18 mouse cellular contexts compared by ENCODE assay signal in genomic region chr13:11924732-11925131, GRCm38 (mm10).
A peak's percentile ranks its signal among the peaks of the same experiment; 100 is the strongest.
DNase-seq lines count a peak whose midpoint lies in the region; ATAC-seq and TF ChIP-seq lines count a peak whose summit lies in the region.
"Had no signal": no experiment of that assay in that cellular context is flagged by ENCODE, and none has a peak within 500 bp of the region (broad histone marks: within the 10 kb centered on the region; RNA-seq: fewer than 3 reads in every experiment).

No protein-coding gene starts in this region.

- no peaks in the 10 kb centered on the region for H3K36me3 ChIP-seq in hindbrain, postnatal 0 days (ENCODE audit: insufficient read depth, low read length)
- no peaks in the 10 kb centered on the region for H3K36me3 ChIP-seq in hindbrain, embryonic 11.5 days (ENCODE audit: control insufficient read depth, insufficient read depth, low read length)
- no peaks in the 10 kb centered on the region for H3K36me3 ChIP-seq in liver, embryonic 14.5 days (replicated peaks; ENCODE audit: control insufficient read depth, insufficient read depth, low read depth)
- H3K36me3 ChIP-seq: embryonic facial prominence, embryonic 12.5 days; limb, embryonic 13.5 days; neural tube, embryonic 15.5 days had no signal

- H3K4me3 ChIP-seq in hindbrain, postnatal 0 days (ENCODE audit: low read length) = no peak overlapping the region
- H3K4me3 ChIP-seq in hindbrain, embryonic 11.5 days (ENCODE audit: low read depth, low read length) = no peak overlapping the region
- peak overlapping the region; percentile 25 to 46; a peak in 3 of 4 replicates for H3K4me3 ChIP-seq in liver, embryonic 14.5 days (ENCODE audit: insufficient read depth in 1 of 2, low read depth in 2 of 2, low read length in 2 of 2)
- H3K4me3 ChIP-seq in gastrocnemius, adult 2 months = no peak overlapping the region
- H3K4me3 ChIP-seq: embryonic facial prominence, embryonic 12.5 days; limb, embryonic 13.5 days; megakaryocyte, embryonic 14.5 days; neural tube, embryonic 15.5 days had no signal

- peak; percentile 81 for ATAC-seq in hindbrain, postnatal 0 days
- no peak for ATAC-seq in hindbrain, embryonic 11.5 days (ENCODE audit: low FRiP score)
- ATAC-seq in liver, embryonic 14.5 days (ENCODE audit: insufficient read depth) = peak; percentile 100

- no peaks in the 10 kb centered on the region for H3K27me3 ChIP-seq in hindbrain, postnatal 0 days (ENCODE audit: insufficient read depth, low read length)
- H3K27me3 ChIP-seq in hindbrain, embryonic 11.5 days (ENCODE audit: control insufficient read depth, insufficient read depth, low read length) = no peaks in the 10 kb centered on the region
- no peaks in the 10 kb centered on the region for H3K27me3 ChIP-seq in liver, embryonic 14.5 days (ENCODE audit: control insufficient read depth, insufficient read depth, low read length)
- H3K27me3 ChIP-seq: embryonic facial prominence, embryonic 12.5 days; limb, embryonic 13.5 days; megakaryocyte, embryonic 14.5 days; neural tube, embryonic 15.5 days had no signal

- intact Hi-C loops in gastrocnemius, adult 2 months (cut with DNase I) = no loop called here

- peak; percentile 48 to 57 for DNase-seq in cerebellum, postnatal 10 days
- DNase-seq in cerebellum, postnatal 36 days = no peak
- DNase-seq in hindbrain, postnatal 0 days (ENCODE audit: low spot score) = peak; percentile 61
- no peak for DNase-seq in hindbrain, embryonic 11.5 days (ENCODE audit: low spot score)
- peak; percentile 2 for DNase-seq in c-Kit-positive CD71-positive TER-119-positive erythroid progenitor cells, embryonic 14.5 days (ENCODE audit: low spot score)
- peak; percentile 60 to 74 (median 74) for DNase-seq in liver, embryonic 14.5 days (ENCODE audit: low read depth in 3 of 3, low spot score in 3 of 3)
- DNase-seq in gastrocnemius, adult 2 months = no peak
- DNase-seq in layer of hippocampus, postnatal 10 days (ENCODE audit: low spot score in 2 of 2) = no peak
- DNase-seq: adrenal gland, postnatal 25 days; gastrocnemius, postnatal 14 days; heart, postnatal 14 days; kidney, adult 18-20 months; kidney, postnatal 25 days; lung, postnatal 10 days had no signal

- peak; percentile 83 for TF ChIP-seq EP300 in liver, embryonic 14.5 days (IDR thresholded peaks at IDR 0.05; ENCODE audit: low read depth)

- no peak overlapping the region for H3K27ac ChIP-seq in hindbrain, postnatal 0 days
- no peak overlapping the region for H3K27ac ChIP-seq in hindbrain, embryonic 11.5 days (ENCODE audit: low read depth, low read length)
- peak overlapping the region; percentile 83 for H3K27ac ChIP-seq in liver, embryonic 14.5 days
- no peak overlapping the region for H3K27ac ChIP-seq in gastrocnemius, adult 2 months
- H3K27ac ChIP-seq: embryonic facial prominence, embryonic 12.5 days; limb, embryonic 13.5 days; neural tube, embryonic 15.5 days had no signal

- no peak for TF ChIP-seq CTCF in hindbrain, postnatal 0 days (IDR thresholded peaks at IDR 0.05; ENCODE audit: low read depth)
- TF ChIP-seq CTCF in liver, embryonic 14.5 days (IDR thresholded peaks at IDR 0.05; ENCODE audit: low read depth) = no peak
- TF ChIP-seq CTCF in gastrocnemius, adult 2 months (IDR thresholded peaks at IDR 0.05) = no peak

- no peaks in the 10 kb centered on the region for H3K4me1 ChIP-seq in hindbrain, postnatal 0 days (ENCODE audit: insufficient read depth, low read length)
- H3K4me1 ChIP-seq in hindbrain, embryonic 11.5 days (replicated peaks; ENCODE audit: control insufficient read depth, insufficient read depth, low read length) = no peaks in the 10 kb centered on the region
- peaks cover 0 to 11% of the 10 kb centered on the region in 2 experiments; a peak in 3 of 4 replicates for H3K4me1 ChIP-seq in liver, embryonic 14.5 days (replicated peaks; ENCODE audit: control insufficient read depth in 2 of 2, insufficient read depth in 2 of 2, low read length in 1 of 2)
- H3K4me1 ChIP-seq: limb, embryonic 13.5 days; megakaryocyte, embryonic 14.5 days; neural tube, embryonic 15.5 days had no signal

- 69% methylated on average over 3 of the region's 3 CpGs for WGBS in hindbrain, postnatal 0 days
- 81% methylated on average over 3 of the region's 3 CpGs for WGBS in hindbrain, embryonic 11.5 days
- 25% methylated on average over 3 of the region's 3 CpGs for WGBS in liver, embryonic 14.5 days (ENCODE audit: insufficient replicate concordance)

- no peaks in the 10 kb centered on the region for H3K9me3 ChIP-seq in hindbrain, postnatal 0 days (ENCODE audit: low read length)
- H3K9me3 ChIP-seq in hindbrain, embryonic 11.5 days (ENCODE audit: control insufficient read depth, low read length) = no peaks in the 10 kb centered on the region
- no peaks in the 10 kb centered on the region for H3K9me3 ChIP-seq in liver, embryonic 14.5 days (ENCODE audit: control insufficient read depth, low read length)
- H3K9me3 ChIP-seq: embryonic facial prominence, embryonic 12.5 days; limb, embryonic 13.5 days; megakaryocyte, embryonic 14.5 days; neural tube, embryonic 15.5 days had no signal

- H3K4me2 ChIP-seq in hindbrain, postnatal 0 days (ENCODE audit: low read depth, low read length) = no peak overlapping the region
- H3K4me2 ChIP-seq in hindbrain, embryonic 11.5 days (replicated peaks; ENCODE audit: low read depth, low read length) = no peak overlapping the region
- H3K4me2 ChIP-seq in liver, embryonic 14.5 days (ENCODE audit: low read depth) = peak overlapping the region; percentile 36
- H3K4me2 ChIP-seq: embryonic facial prominence, embryonic 12.5 days; limb, embryonic 13.5 days; neural tube, embryonic 15.5 days had no signal

- H3K9ac ChIP-seq in hindbrain, postnatal 0 days (replicated peaks; ENCODE audit: low read length) = no peak overlapping the region
- no peak overlapping the region for H3K9ac ChIP-seq in hindbrain, embryonic 11.5 days (ENCODE audit: low read depth, low read length)
- H3K9ac ChIP-seq in liver, embryonic 14.5 days (replicated peaks) = peak overlapping the region; percentile 28
- H3K9ac ChIP-seq: embryonic facial prominence, embryonic 12.5 days; limb, embryonic 13.5 days; neural tube, embryonic 15.5 days had no signal

Comparison
In these comparisons a context has a peak if more than half of its experiments do, and no peak if none do; other contexts are left out.
1. DNase-seq: peak in cerebellum, postnatal 10 days (2 of 2), hindbrain, postnatal 0 days (single experiment), c-Kit-positive CD71-positive TER-119-positive erythroid progenitor cells, embryonic 14.5 days (single experiment) and liver, embryonic 14.5 days (3 of 3); none in cerebellum, postnatal 36 days (0 of 2), hindbrain, embryonic 11.5 days (single experiment), gastrocnemius, adult 2 months (single experiment) and layer of hippocampus, postnatal 10 days (0 of 2).
2. H3K4me3 ChIP-seq: peak in liver, embryonic 14.5 days (2 of 2); none in hindbrain, postnatal 0 days (single experiment), hindbrain, embryonic 11.5 days (single experiment) and gastrocnemius, adult 2 months (single experiment).